Mouse (Mus musculus): ENCODE results near the gene Mrtfa. TPM values are rescaled to one million over a fixed set of nuclear protein-coding genes. Genes with fewer than 3 reads are reported as not detected.
A peak's percentile ranks its signal among the peaks of the same experiment; 100 is the strongest.

The Mrtfa gene
- polyA plus RNA-seq, 1 experiment from 2014 or later: 28.3 TPM

- 87% methylated on average over 4 of the region's 4 CpGs for WGBS
- Histone ChIP-seq H3K36me3 (ENCODE audit: control insufficient read depth, insufficient read depth) (peaks cover 27% of the 10 kb centered on the region), H3K27me3 (replicated peaks; ENCODE audit: control insufficient read depth, insufficient read depth, low read length) (no peaks in the 10 kb centered on the region), H3K4me1 (replicated peaks; ENCODE audit: control insufficient read depth, insufficient read depth, low read length) (no peaks in the 10 kb centered on the region), H3K9ac (replicated peaks; ENCODE audit: low read depth, low read length) (no peak overlapping the region), H3K4me2 (ENCODE audit: low read length) (no peak overlapping the region), H3K4me3 (replicated peaks; ENCODE audit: low read length) (no peak overlapping the region), H3K27ac (ENCODE audit: low read length) (no peak overlapping the region), H3K9me3 (ENCODE audit: control insufficient read depth, low read length) (no peaks in the 10 kb centered on the region)
- ATAC-seq: no peak
Observed at GRCm38 (mm10) chr15:81012359-81012758, 178.2 kb downstream of the Mrtfa start.

GRCm38 (mm10) chr15:81011523-81011922 lies 179.0 kb downstream of the Mrtfa start:
- ATAC-seq: no peak
- no peaks in the 10 kb centered on the region for H3K9me3 ChIP-seq (ENCODE audit: control insufficient read depth, low read length)
- no peaks in the 10 kb centered on the region for H3K27me3 ChIP-seq (replicated peaks; ENCODE audit: control insufficient read depth, insufficient read depth, low read length)
- H3K9ac ChIP-seq (replicated peaks; ENCODE audit: low read depth, low read length): no peak overlapping the region
- 78% methylated on average over 3 of the region's 3 CpGs for WGBS
- no peaks in the 10 kb centered on the region for H3K4me1 ChIP-seq (replicated peaks; ENCODE audit: control insufficient read depth, insufficient read depth, low read length)
- H3K4me3 ChIP-seq (replicated peaks; ENCODE audit: low read length): no peak overlapping the region
- H3K4me2 ChIP-seq (ENCODE audit: low read length): no peak overlapping the region
- H3K27ac ChIP-seq (ENCODE audit: low read length): no peak overlapping the region
- H3K36me3 ChIP-seq (ENCODE audit: control insufficient read depth, insufficient read depth): peaks cover 29% of the 10 kb centered on the region

GRCm38 (mm10) chr15:81010114-81010513 lies 180.4 kb downstream of the Mrtfa start:
- H3K27ac ChIP-seq (ENCODE audit: low read length): 0 out of 2 replicates have a peak overlapping the region, but pooled peaks have one; percentile 5
- no peak overlapping the region for H3K4me3 ChIP-seq (replicated peaks; ENCODE audit: low read length)
- H3K4me1 ChIP-seq (replicated peaks; ENCODE audit: control insufficient read depth, insufficient read depth, low read length): no peaks in the 10 kb centered on the region
- no peak overlapping the region for H3K4me2 ChIP-seq (ENCODE audit: low read length)
- WGBS: 79% methylated on average over 7 of the region's 7 CpGs
- peaks cover 21% of the 10 kb centered on the region for H3K36me3 ChIP-seq (ENCODE audit: control insufficient read depth, insufficient read depth)
- H3K27me3 ChIP-seq (replicated peaks; ENCODE audit: control insufficient read depth, insufficient read depth, low read length): no peaks in the 10 kb centered on the region
- no peaks in the 10 kb centered on the region for H3K9me3 ChIP-seq (ENCODE audit: control insufficient read depth, low read length)
- no peak overlapping the region for H3K9ac ChIP-seq (replicated peaks; ENCODE audit: low read depth, low read length)
- ATAC-seq: no peak

GRCm38 (mm10) chr15:81008689-81009123 lies 181.9 kb downstream of the Mrtfa start:
- Histone ChIP-seq H3K27ac (ENCODE audit: low read length) (no peak overlapping the region), H3K9ac (replicated peaks; ENCODE audit: low read depth, low read length) (no peak overlapping the region), H3K4me2 (ENCODE audit: low read length) (no peak overlapping the region), H3K4me1 (replicated peaks; ENCODE audit: control insufficient read depth, insufficient read depth, low read length) (no peaks in the 10 kb centered on the region), H3K36me3 (ENCODE audit: control insufficient read depth, insufficient read depth) (peaks cover 17% of the 10 kb centered on the region), H3K4me3 (replicated peaks; ENCODE audit: low read length) (no peak overlapping the region), H3K9me3 (ENCODE audit: control insufficient read depth, low read length) (no peaks in the 10 kb centered on the region), H3K27me3 (replicated peaks; ENCODE audit: control insufficient read depth, insufficient read depth, low read length) (no peaks in the 10 kb centered on the region)
- WGBS: 65% methylated on average over 10 of the region's 10 CpGs
- ATAC-seq: no peak

GRCm38 (mm10) chr15:81007905-81008304 lies 182.7 kb downstream of the Mrtfa start:
- peaks cover 18% of the 10 kb centered on the region for H3K36me3 ChIP-seq (ENCODE audit: control insufficient read depth, insufficient read depth)
- no peak overlapping the region for H3K9ac ChIP-seq (replicated peaks; ENCODE audit: low read depth, low read length)
- no peak for ATAC-seq
- 84% methylated on average over 8 of the region's 8 CpGs for WGBS
- no peak overlapping the region for H3K27ac ChIP-seq (ENCODE audit: low read length)
- no peak overlapping the region for H3K4me3 ChIP-seq (replicated peaks; ENCODE audit: low read length)
- H3K27me3 ChIP-seq (replicated peaks; ENCODE audit: control insufficient read depth, insufficient read depth, low read length): no peaks in the 10 kb centered on the region
- no peaks in the 10 kb centered on the region for H3K9me3 ChIP-seq (ENCODE audit: control insufficient read depth, low read length)
- no peak overlapping the region for H3K4me2 ChIP-seq (ENCODE audit: low read length)
- no peaks in the 10 kb centered on the region for H3K4me1 ChIP-seq (replicated peaks; ENCODE audit: control insufficient read depth, insufficient read depth, low read length)

- Histone ChIP-seq H3K9me3 (ENCODE audit: control insufficient read depth, low read length) (no peaks in the 10 kb centered on the region), H3K4me3 (replicated peaks; ENCODE audit: low read length) (no peak overlapping the region), H3K4me2 (ENCODE audit: low read length) (no peak overlapping the region), H3K9ac (replicated peaks; ENCODE audit: low read depth, low read length) (no peak overlapping the region), H3K27ac (ENCODE audit: low read length) (no peak overlapping the region), H3K36me3 (ENCODE audit: control insufficient read depth, insufficient read depth) (peaks cover 14% of the 10 kb centered on the region), H3K27me3 (replicated peaks; ENCODE audit: control insufficient read depth, insufficient read depth, low read length) (no peaks in the 10 kb centered on the region), H3K4me1 (replicated peaks; ENCODE audit: control insufficient read depth, insufficient read depth, low read length) (no peaks in the 10 kb centered on the region)
- WGBS: 98% methylated on average over 9 of the region's 9 CpGs
- ATAC-seq: no peak
Observed at GRCm38 (mm10) chr15:81007339-81007738, 183.2 kb downstream of the Mrtfa start.

- WGBS: 81% methylated on average over 10 of the region's 10 CpGs
- Histone ChIP-seq H3K9ac (replicated peaks; ENCODE audit: low read depth, low read length) (no peak overlapping the region), H3K36me3 (ENCODE audit: control insufficient read depth, insufficient read depth) (peaks cover 13% of the 10 kb centered on the region), H3K4me1 (replicated peaks; ENCODE audit: control insufficient read depth, insufficient read depth, low read length) (no peaks in the 10 kb centered on the region), H3K27me3 (replicated peaks; ENCODE audit: control insufficient read depth, insufficient read depth, low read length) (no peaks in the 10 kb centered on the region), H3K27ac (ENCODE audit: low read length) (no peak overlapping the region), H3K4me2 (ENCODE audit: low read length) (no peak overlapping the region), H3K4me3 (replicated peaks; ENCODE audit: low read length) (no peak overlapping the region), H3K9me3 (ENCODE audit: control insufficient read depth, low read length) (no peaks in the 10 kb centered on the region)
- ATAC-seq: no peak
Observed at GRCm38 (mm10) chr15:81006127-81006735, 184.3 kb downstream of the Mrtfa start.

GRCm38 (mm10) chr15:81000419-81001138 lies 190.0 kb downstream of the Mrtfa start:
- Histone ChIP-seq H3K4me1 (replicated peaks; ENCODE audit: control insufficient read depth, insufficient read depth, low read length) (no peaks in the 10 kb centered on the region), H3K9ac (replicated peaks; ENCODE audit: low read depth, low read length) (no peak overlapping the region), H3K27me3 (replicated peaks; ENCODE audit: control insufficient read depth, insufficient read depth, low read length) (no peaks in the 10 kb centered on the region), H3K4me2 (ENCODE audit: low read length) (no peak overlapping the region), H3K9me3 (ENCODE audit: control insufficient read depth, low read length) (no peaks in the 10 kb centered on the region), H3K36me3 (ENCODE audit: control insufficient read depth, insufficient read depth) (peaks cover 5% of the 10 kb centered on the region; the same call in 1 of the 2 replicates), H3K27ac (ENCODE audit: low read length) (no peak overlapping the region), H3K4me3 (replicated peaks; ENCODE audit: low read length) (no peak overlapping the region)
- WGBS: 46% methylated on average over 2 of the region's 4 CpGs
- no peak for ATAC-seq

- no peak overlapping the region for H3K9ac ChIP-seq (replicated peaks; ENCODE audit: low read depth, low read length)
- no peak overlapping the region for H3K27ac ChIP-seq (ENCODE audit: low read length)
- H3K4me3 ChIP-seq (replicated peaks; ENCODE audit: low read length): no peak overlapping the region
- WGBS: 61% methylated on average over 1 of the region's 1 CpGs
- no peak for ATAC-seq
- no peaks in the 10 kb centered on the region for H3K9me3 ChIP-seq (ENCODE audit: control insufficient read depth, low read length)
- H3K36me3 ChIP-seq (ENCODE audit: control insufficient read depth, insufficient read depth): no peaks in the 10 kb centered on the region
- H3K4me1 ChIP-seq (replicated peaks; ENCODE audit: control insufficient read depth, insufficient read depth, low read length): no peaks in the 10 kb centered on the region
- H3K27me3 ChIP-seq (replicated peaks; ENCODE audit: control insufficient read depth, insufficient read depth, low read length): no peaks in the 10 kb centered on the region
- no peak overlapping the region for H3K4me2 ChIP-seq (ENCODE audit: low read length)
Observed at GRCm38 (mm10) chr15:80997077-80997476, 193.5 kb downstream of the Mrtfa start.
